Mouse (Mus musculus) embryonic facial prominence, embryonic 11.5 days (tissue): ENCODE measurements around the gene Akap13. TPM values are rescaled to one million over a fixed set of nuclear protein-coding genes. Genes with fewer than 3 reads are reported as not detected.

Experiments
- ATAC-seq: fragments of 200-750 bp; cut with Nextera tagmentation; replicated peaks from 2 replicates; pipeline ENCODE4 v1.8.0; 2017; ENCODE audit warnings: low read depth; ENCODE audit not compliant: insufficient number of reproducible peaks, low FRiP score, low TSS enrichment
- DNase-seq: peaks from one replicate; pipeline ENCODE4 v3.0.0-alpha.2; 2015; ENCODE audit warnings: low spot score
- H3K27ac ChIP-seq: fragments of 300-500 bp; sonication (generic); replicated peaks from 2 replicates; pipeline ENCODE4 v1.5.1; 2014; ENCODE audit warnings: mild to moderate bottlenecking, low read depth, low read length, control low read depth
- H3K27me3 ChIP-seq: fragments of 300-500 bp; sonication (generic); 2 replicates; pipeline ENCODE4 v1.6.1; 2014; ENCODE audit warnings: mild to moderate bottlenecking, low read length, moderate library complexity, mixed read lengths; ENCODE audit not compliant: control insufficient read depth, insufficient read depth
- H3K36me3 ChIP-seq: fragments of 300-500 bp; sonication (generic); replicated peaks from 2 replicates; pipeline ENCODE4 v1.6.1; 2014; ENCODE audit warnings: low read depth, mild to moderate bottlenecking, low read length, moderate library complexity, mixed read lengths; ENCODE audit not compliant: control insufficient read depth, insufficient read depth
- H3K4me1 ChIP-seq: fragments of 300-500 bp; sonication (generic); 2 replicates; pipeline ENCODE4 v1.6.1; 2014; ENCODE audit warnings: low read length, mixed read lengths; ENCODE audit not compliant: control insufficient read depth, insufficient read depth
- H3K4me2 ChIP-seq: fragments of 300-500 bp; sonication (generic); 2 replicates; pipeline ENCODE4 v1.6.1; 2014; ENCODE audit warnings: low read depth, mild to moderate bottlenecking, control low read depth, low read length, moderate library complexity
- H3K4me3 ChIP-seq: fragments of 300-500 bp; sonication (generic); 2 replicates; pipeline ENCODE4 v1.5.1; 2014; ENCODE audit warnings: low read depth, low read length, control low read depth
- H3K9ac ChIP-seq: fragments of 300-500 bp; sonication (generic); replicated peaks from 2 replicates; pipeline ENCODE4 v1.6.1; 2014; ENCODE audit warnings: mild to moderate bottlenecking, control low read depth, low read length
- H3K9me3 ChIP-seq: fragments of 300-500 bp; sonication (generic); replicated peaks from 2 replicates; pipeline ENCODE4 v1.6.1; 2016; ENCODE audit warnings: mild to moderate bottlenecking, low read length, inconsistent platforms, mixed read lengths; ENCODE audit not compliant: control insufficient read depth
- WGBS: fragments of 180-500 bp; shearing (Covaris S2); extraction: QIAGEN DNeasy Blood & Tissue Kit; methylation state at CpG from one replicate; pipeline ENCODE4 v1.1.7; 2014; 5-methylcytosine and 5-hydroxymethylcytosine counted together
- polyA plus RNA-seq: library from polyadenylated mRNA; unstranded; fragments of >200 nt; fragmentation: Nextera tagmentation; extraction: Ambion mirVana; gene quantifications from 2 replicates; pipeline ENCODE4 v1.2.1, GENCODE M21; 2014

Gene Akap13
- polyA plus RNA-seq, 1 experiment from 2014 or later: 37.9 TPM

DNA sequence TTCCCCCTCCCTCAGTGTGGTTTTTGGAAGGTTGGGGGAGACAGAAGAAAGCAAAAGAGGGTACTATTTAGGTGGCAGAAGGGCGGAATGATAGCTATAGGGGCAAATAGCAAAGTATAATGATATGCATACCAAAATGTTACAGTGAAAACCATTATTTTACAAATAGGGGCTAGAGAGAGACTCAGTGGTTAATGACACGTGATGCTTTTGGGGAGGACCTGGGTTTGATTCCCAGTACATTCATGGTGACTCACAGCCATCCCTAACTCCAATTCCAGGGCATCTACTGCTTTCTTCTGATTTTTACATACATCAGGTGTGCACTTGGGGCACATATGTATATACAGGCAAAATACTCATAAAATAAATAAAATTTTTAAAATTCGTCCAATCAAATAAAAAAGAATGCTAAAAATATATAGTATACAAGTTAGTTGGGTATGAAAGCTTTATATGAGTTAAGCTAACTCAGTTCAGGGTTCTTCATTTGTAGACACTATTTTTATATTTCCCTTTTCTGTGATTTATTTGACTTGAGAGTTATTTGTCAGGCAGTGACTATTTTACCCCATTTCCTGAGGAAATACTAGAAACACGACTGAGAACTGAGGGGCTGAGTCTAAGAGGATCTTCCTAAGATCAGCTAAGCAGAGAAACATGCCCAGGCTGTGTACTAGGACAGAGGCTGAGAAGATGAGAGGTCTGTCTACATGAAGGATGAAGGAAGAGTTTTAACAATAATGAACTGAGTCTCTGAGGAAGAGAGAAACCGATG is 190.0 kb downstream of the Akap13 start:
- H3K36me3 ChIP-seq: no peaks in the 10 kb centered on the region
- no peaks in the 10 kb centered on the region for H3K9me3 ChIP-seq
- ATAC-seq (no peak), DNase-seq (no peak)
- H3K27ac ChIP-seq: no peak overlapping the region
- no peak overlapping the region for H3K9ac ChIP-seq
- no peaks in the 10 kb centered on the region for H3K27me3 ChIP-seq
- WGBS: 77% methylated on average over 5 of the region's 5 CpGs
- no peak overlapping the region for H3K4me2 ChIP-seq
- peaks cover 3% of the 10 kb centered on the region; the same call in 1 of the 2 replicates for H3K4me1 ChIP-seq
- no peak overlapping the region for H3K4me3 ChIP-seq

DNA sequence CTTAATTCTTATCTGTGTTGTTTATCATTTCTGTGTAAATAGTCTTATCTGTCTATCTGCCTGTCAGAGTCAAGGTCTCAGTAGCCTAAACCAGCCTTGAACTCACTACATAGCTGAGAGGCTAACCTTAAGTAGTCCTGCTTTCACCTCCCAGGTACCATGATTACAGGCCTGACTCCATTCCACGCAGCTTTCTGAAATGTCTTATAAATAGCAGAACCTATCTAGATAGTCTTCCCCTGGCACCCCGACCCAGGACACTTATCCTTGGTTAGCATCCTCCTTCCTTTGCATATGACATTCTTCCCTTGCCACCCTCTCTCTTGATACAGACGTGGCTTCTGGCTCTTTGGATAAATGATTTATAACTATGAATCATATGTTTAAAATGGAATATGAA is 192.7 kb downstream of the Akap13 start:
- no peak for ATAC-seq
- Histone ChIP-seq H3K9ac (no peak overlapping the region), H3K9me3 (no peaks in the 10 kb centered on the region), H3K27me3 (no peaks in the 10 kb centered on the region), H3K27ac (no peak overlapping the region), H3K4me3 (no peak overlapping the region), H3K4me2 (no peak overlapping the region), H3K36me3 (no peaks in the 10 kb centered on the region), H3K4me1 (no peaks in the 10 kb centered on the region)
- no peak for DNase-seq
- WGBS: 91% methylated on average over 3 of the region's 3 CpGs

DNA sequence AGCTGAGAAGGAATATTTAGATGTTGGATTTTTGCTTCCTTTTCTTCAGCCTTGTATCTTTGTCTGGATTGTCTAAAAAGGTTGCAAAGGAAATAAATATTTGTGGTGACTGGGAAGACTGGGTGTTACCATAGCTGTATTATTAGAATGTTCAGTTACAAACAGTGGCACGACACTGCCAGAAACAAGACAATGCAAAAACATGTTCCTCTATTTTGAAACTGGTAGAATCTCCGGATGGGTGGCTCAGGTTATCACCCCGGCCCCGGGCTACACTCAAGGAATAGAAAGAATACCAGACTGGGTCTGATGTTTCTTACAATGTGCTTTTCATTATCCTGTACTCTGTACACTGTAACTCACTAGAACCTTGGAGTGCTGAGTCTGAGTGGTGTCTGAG is 193.6 kb downstream of the Akap13 start:
- H3K36me3 ChIP-seq: no peaks in the 10 kb centered on the region
- no peaks in the 10 kb centered on the region for H3K27me3 ChIP-seq
- no peaks in the 10 kb centered on the region for H3K9me3 ChIP-seq
- no peak overlapping the region for H3K27ac ChIP-seq
- no peak for DNase-seq
- no peak overlapping the region for H3K9ac ChIP-seq
- 61% methylated on average over 4 of the region's 4 CpGs for WGBS
- no peaks in the 10 kb centered on the region for H3K4me1 ChIP-seq
- no peak overlapping the region for H3K4me3 ChIP-seq
- no peak overlapping the region for H3K4me2 ChIP-seq
- ATAC-seq: no peak

DNA sequence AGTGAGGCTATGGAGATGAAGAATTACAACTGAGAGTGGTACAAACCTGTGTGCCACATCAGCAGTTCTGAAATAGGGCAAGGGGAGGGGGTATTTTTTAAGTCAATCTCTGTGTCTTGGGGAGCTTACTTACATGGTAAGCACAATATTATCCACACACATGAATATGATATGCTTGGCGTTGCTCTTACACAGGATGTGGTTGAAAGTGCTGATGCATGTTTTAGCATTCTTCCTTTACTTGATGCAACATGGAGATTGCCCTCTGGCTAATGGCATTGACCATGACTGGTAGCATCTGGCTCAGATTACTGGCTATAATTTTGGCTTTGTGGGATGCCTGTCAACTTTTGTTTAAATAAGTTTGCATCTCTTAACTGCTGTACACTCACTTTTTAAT is 194.6 kb downstream of the Akap13 start:
- Histone ChIP-seq H3K4me1 (no peaks in the 10 kb centered on the region), H3K27me3 (no peaks in the 10 kb centered on the region), H3K9ac (no peak overlapping the region), H3K36me3 (no peaks in the 10 kb centered on the region), H3K4me2 (no peak overlapping the region), H3K4me3 (no peak overlapping the region), H3K27ac (no peak overlapping the region), H3K9me3 (no peaks in the 10 kb centered on the region)
- 37% methylated on average over 1 of the region's 1 CpGs for WGBS
- ATAC-seq (0 out of 2 replicates have a peak, but pooled peaks have one; percentile 39), DNase-seq (peak; percentile 73)

GRCm38 (mm10) chr7:75653684-75654317 is 198.5 kb downstream of the Akap13 start:
- Histone ChIP-seq H3K36me3 (no peaks in the 10 kb centered on the region), H3K4me2 (no peak overlapping the region), H3K27ac (no peak overlapping the region), H3K4me3 (no peak overlapping the region), H3K9ac (no peak overlapping the region), H3K27me3 (no peaks in the 10 kb centered on the region), H3K9me3 (no peaks in the 10 kb centered on the region), H3K4me1 (no peaks in the 10 kb centered on the region)
- WGBS: 73% methylated on average over 3 of the region's 3 CpGs
- DNase-seq: no peak
- ATAC-seq: no peak

DNA sequence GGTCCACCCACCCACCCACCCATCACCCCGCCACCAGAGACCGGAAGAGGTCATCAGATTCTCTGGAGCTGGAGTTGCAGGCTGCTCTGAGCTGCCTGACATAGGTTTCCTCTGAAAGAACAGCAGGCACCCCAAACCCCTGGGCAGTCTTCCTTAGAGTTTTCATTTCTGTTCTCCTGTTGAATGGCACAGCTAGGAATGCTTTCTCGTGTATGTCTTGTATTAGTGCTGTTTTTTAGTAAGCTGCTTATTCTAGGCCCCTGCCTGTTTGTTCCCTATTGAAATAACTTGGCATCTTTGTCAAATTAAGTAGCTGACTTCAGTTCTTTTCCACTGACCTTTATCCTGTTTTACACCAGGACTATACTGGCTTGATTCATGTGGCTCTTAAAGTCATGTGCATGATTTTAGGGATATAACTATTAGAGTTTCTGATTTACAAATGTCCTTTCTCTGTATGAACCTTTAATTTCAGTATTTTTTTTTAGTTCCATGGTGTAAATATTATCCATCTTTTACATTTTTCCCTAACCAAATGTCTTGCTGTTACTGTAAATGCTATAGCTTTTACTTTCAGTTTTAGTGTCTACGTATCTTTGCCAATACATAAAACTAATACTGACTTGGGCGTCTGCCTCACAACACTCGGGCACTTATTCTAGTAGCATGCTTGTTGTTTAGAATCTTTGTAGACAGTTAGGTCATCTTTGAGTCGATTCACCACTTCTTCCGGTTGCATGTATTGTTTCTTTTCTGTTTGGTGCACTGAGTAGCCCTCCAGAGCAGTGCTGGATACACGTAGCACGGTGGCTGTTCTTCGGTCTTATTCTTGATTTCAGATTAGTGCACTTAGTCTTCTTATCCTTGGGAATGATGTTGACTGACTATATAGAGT is 200.1 kb downstream of the Akap13 start:
- Histone ChIP-seq H3K27ac (no peak overlapping the region), H3K4me1 (no peaks in the 10 kb centered on the region), H3K4me3 (no peak overlapping the region), H3K9ac (no peak overlapping the region), H3K27me3 (no peaks in the 10 kb centered on the region), H3K9me3 (no peaks in the 10 kb centered on the region), H3K4me2 (no peak overlapping the region), H3K36me3 (no peaks in the 10 kb centered on the region)
- no peak for ATAC-seq
- DNase-seq: no peak
- 80% methylated on average over 11 of the region's 11 CpGs for WGBS

DNA sequence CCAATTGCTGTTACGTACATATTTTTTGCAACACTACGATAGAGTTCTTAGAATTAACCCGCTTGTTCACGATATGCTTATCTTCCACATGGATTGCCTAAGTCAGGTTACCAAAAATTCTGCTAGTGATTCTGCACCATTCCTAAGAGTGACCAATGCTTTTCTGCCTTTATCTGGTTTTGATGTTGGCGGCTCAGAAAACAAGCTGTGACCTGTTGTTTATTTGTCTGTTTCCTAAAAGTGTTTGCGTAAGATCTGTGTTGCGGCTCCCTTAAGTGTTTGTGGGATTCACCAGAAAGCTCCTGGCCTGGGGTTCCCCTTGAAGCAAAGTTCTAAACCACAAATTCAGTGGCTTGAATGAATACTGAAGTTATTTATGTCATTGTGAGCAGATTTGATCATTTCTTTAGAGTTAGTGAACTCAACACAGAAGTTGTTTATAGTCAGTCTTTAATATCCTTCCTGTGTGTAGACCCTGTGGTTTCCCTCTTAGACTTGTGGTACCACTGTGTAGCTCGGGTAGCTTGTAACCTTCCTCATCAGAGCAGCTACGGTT is 201.0 kb downstream of the Akap13 start:
- 89% methylated on average over 9 of the region's 9 CpGs for WGBS
- H3K9me3 ChIP-seq: no peaks in the 10 kb centered on the region
- H3K4me1 ChIP-seq: no peaks in the 10 kb centered on the region
- no peaks in the 10 kb centered on the region for H3K36me3 ChIP-seq
- no peak overlapping the region for H3K9ac ChIP-seq
- H3K4me2 ChIP-seq: no peak overlapping the region
- H3K27ac ChIP-seq: no peak overlapping the region
- no peak overlapping the region for H3K4me3 ChIP-seq
- ATAC-seq: no peak
- H3K27me3 ChIP-seq: no peaks in the 10 kb centered on the region
- no peak for DNase-seq
